Mouse (Mus musculus) megakaryocyte, embryonic 14.5 days (primary cell): Measurements from ENCODE around the gene Spn.

Experiments
- FLI1 ChIP-seq: IDR thresholded peaks from 2 replicates; pipeline ENCODE4 v1.6.1; 2012; ENCODE audit warnings: low read length, inconsistent platforms, mixed read lengths
- GATA1 ChIP-seq: IDR thresholded peaks from 3 replicates; pipeline ENCODE4 v1.6.1; 2012; ENCODE audit warnings: mixed read lengths, low read length, inconsistent platforms, borderline replicate concordance

- no peak for TF ChIP-seq GATA1
- no peak for TF ChIP-seq FLI1
Observed at GRCm38 (mm10) chr7:127144412-127144811, 6.8 kb upstream of the Spn start.
